Mouse (Mus musculus): ENCODE data around the gene Gja8. TPM values are rescaled to one million over a fixed set of nuclear protein-coding genes. Genes with fewer than 3 reads are reported as not detected.
A peak's percentile ranks its signal among the peaks of the same experiment; 100 is the strongest.

Gene Gja8
- polyA plus RNA-seq, 1 experiment from 2014 or later, result not detected

DNA sequence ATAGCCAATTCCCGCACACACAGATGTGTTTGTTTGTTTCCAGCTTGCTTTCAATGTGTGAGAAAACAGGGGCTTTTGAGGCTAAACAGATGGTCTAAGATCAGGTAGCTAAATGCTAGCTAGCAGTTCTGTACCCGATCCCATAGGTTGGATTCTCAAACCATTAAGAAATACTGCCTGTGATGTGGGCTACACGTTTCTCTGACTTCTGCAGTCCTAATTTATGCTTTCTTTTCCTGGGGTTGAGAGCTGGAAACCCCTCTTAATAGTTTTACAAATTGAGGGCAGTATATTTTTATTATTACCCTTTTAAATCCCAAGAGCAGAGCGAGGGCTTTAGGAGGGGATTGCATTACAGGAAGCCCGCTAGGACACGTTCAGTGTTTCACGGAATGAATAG is 4.8 kb downstream of the Gja8 start:
- no peak for ATAC-seq
- no peak overlapping the region for H3K27ac ChIP-seq
- WGBS, result 80% methylated on average over 7 of the region's 7 CpGs
- H3K4me3 ChIP-seq (replicated peaks), result no peak overlapping the region
- H3K9me3 ChIP-seq, result no peaks in the 10 kb centered on the region
- no peaks in the 10 kb centered on the region for H3K36me3 ChIP-seq
- H3K27me3 ChIP-seq, result no peaks in the 10 kb centered on the region
- H3K4me2 ChIP-seq (replicated peaks), result no peak overlapping the region
- H3K9ac ChIP-seq (replicated peaks), result no peak overlapping the region
- H3K4me1 ChIP-seq (replicated peaks), result no peaks in the 10 kb centered on the region

- Histone ChIP-seq H3K9ac (replicated peaks) (0 out of 2 replicates have a peak overlapping the region, but pooled peaks have one; percentile 91), H3K27me3 (peaks cover 18% of the 10 kb centered on the region), H3K9me3 (no peaks in the 10 kb centered on the region), H3K4me2 (replicated peaks) (peak overlapping the region; percentile 87), H3K36me3 (no peaks in the 10 kb centered on the region), H3K4me3 (replicated peaks) (peak overlapping the region; percentile 81), H3K27ac (no peak overlapping the region), H3K4me1 (replicated peaks) (peaks cover 14% of the 10 kb centered on the region)
- WGBS, result 48% methylated on average over 9 of the region's 9 CpGs
- peak; percentile 24; the same call in 1 of the 2 replicates for ATAC-seq
These were observed 20.2 kb downstream of the Gja8 start for GRCm38 (mm10) chr3:96905592-96905991.

GRCm38 (mm10) chr3:96904851-96905541 is 20.8 kb downstream of the Gja8 start, which contains the start of gene Gpr89:
Gene Gpr89 (minus strand): TSS chr3:96905346.
- under 1% methylated on average over 40 of the region's 40 CpGs for WGBS
- peak; percentile 97 for ATAC-seq

DNA sequence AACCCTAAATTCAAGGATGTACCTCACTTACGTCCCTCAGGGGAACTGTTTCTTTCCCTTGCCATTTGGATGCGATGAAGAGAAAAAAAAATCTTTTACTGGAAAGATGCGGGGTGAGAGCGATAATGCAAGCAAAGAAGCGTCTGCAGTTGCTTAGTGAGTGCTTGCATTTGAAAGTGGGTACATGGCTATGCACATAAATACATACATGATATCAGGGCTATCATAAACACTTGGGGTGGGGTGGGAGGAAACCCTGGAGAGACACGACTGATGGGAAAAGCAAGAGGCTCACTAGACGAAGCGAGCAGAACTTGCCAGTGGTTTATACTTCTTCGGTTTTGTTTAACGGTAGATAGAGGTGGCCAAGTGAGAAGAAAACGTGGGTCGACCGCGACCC is 21.4 kb downstream of the Gja8 start, which contains the start of gene Gja5:
Gene Gja5 (plus strand): TSS at position 301 of the 400 bp plus-strand sequence.
- Histone ChIP-seq H3K9ac (replicated peaks) (peak within 1 kb of the TSS; percentile 91), H3K27ac (peak within 1 kb of the TSS; percentile 48; the same call in 1 of the 2 replicates), H3K36me3 (no peaks in the 10 kb centered on the region), H3K4me3 (replicated peaks) (peak within 1 kb of the TSS; percentile 81), H3K27me3 (peaks cover 18% of the 10 kb centered on the region), H3K4me2 (replicated peaks) (peak within 1 kb of the TSS; percentile 87), H3K4me1 (replicated peaks) (peaks cover 14% of the 10 kb centered on the region), H3K9me3 (no peaks in the 10 kb centered on the region)
- no peak for ATAC-seq
- 13% methylated on average over 14 of the region's 14 CpGs for WGBS

More at GRCm38 (mm10) chr3:96904851-96905541, 20.8 kb downstream of the Gja8 start, which contains the start of gene Gpr89:
- Histone ChIP-seq H3K36me3 (no peaks in the 10 kb centered on the region), H3K27me3 (peaks cover 18% of the 10 kb centered on the region), H3K4me3 (replicated peaks) (peak within 1 kb of the TSS; percentile 81), H3K9ac (replicated peaks) (peak within 1 kb of the TSS; percentile 91), H3K9me3 (no peaks in the 10 kb centered on the region), H3K4me1 (replicated peaks) (peaks cover 14% of the 10 kb centered on the region), H3K27ac (peak within 1 kb of the TSS; percentile 48; the same call in 1 of the 2 replicates), H3K4me2 (replicated peaks) (peak within 1 kb of the TSS; percentile 87)

GRCm38 (mm10) chr3:96902336-96902999 is 23.4 kb downstream of the Gja8 start:
- WGBS, result 95% methylated on average over 4 of the region's 4 CpGs
- peaks cover 13% of the 10 kb centered on the region for H3K27me3 ChIP-seq
- no peak overlapping the region for H3K9ac ChIP-seq (replicated peaks)
- H3K9me3 ChIP-seq, result no peaks in the 10 kb centered on the region
- H3K4me2 ChIP-seq (replicated peaks), result no peak overlapping the region
- peaks cover 7% of the 10 kb centered on the region for H3K36me3 ChIP-seq
- H3K4me3 ChIP-seq (replicated peaks), result no peak overlapping the region
- ATAC-seq, result no peak
- peaks cover 14% of the 10 kb centered on the region for H3K4me1 ChIP-seq (replicated peaks)
- no peak overlapping the region for H3K27ac ChIP-seq

DNA sequence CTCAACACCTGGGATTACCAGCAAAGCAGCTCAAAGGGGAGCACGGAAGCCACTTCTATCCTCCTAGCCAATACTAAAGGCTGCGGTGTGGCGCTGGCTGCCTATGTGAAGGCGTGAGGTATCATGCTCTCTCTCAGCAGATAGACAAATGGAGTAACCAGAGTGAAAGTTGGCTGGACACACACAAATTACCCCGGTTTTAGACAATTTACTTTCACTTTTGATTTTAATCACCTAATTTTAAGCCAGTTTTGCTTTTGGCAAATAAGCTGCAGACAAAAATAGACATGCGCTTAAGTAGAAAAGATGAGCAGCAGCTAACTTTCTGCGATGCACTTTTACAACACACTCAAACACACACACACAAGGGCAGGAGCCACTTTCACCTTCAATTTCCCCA is 42.1 kb downstream of the Gja8 start:
- ATAC-seq, result no peak
- no peaks in the 10 kb centered on the region for H3K27me3 ChIP-seq
- H3K9ac ChIP-seq (replicated peaks), result no peak overlapping the region
- H3K36me3 ChIP-seq, result peaks cover 80% of the 10 kb centered on the region
- no peak overlapping the region for H3K27ac ChIP-seq
- no peak overlapping the region for H3K4me3 ChIP-seq (replicated peaks)
- H3K9me3 ChIP-seq, result no peaks in the 10 kb centered on the region
- 96% methylated on average over 7 of the region's 7 CpGs for WGBS
- no peak overlapping the region for H3K4me2 ChIP-seq (replicated peaks)
- H3K4me1 ChIP-seq (replicated peaks), result no peaks in the 10 kb centered on the region

GRCm38 (mm10) chr3:96882061-96882849 is 43.6 kb downstream of the Gja8 start:
- Histone ChIP-seq H3K9ac (replicated peaks) (no peak overlapping the region), H3K4me2 (replicated peaks) (no peak overlapping the region), H3K9me3 (no peaks in the 10 kb centered on the region), H3K4me1 (replicated peaks) (no peaks in the 10 kb centered on the region), H3K36me3 (peaks cover 78% of the 10 kb centered on the region), H3K4me3 (replicated peaks) (no peak overlapping the region), H3K27me3 (no peaks in the 10 kb centered on the region), H3K27ac (no peak overlapping the region)
- ATAC-seq, result no peak
- 96% methylated on average over 14 of the region's 14 CpGs for WGBS

DNA sequence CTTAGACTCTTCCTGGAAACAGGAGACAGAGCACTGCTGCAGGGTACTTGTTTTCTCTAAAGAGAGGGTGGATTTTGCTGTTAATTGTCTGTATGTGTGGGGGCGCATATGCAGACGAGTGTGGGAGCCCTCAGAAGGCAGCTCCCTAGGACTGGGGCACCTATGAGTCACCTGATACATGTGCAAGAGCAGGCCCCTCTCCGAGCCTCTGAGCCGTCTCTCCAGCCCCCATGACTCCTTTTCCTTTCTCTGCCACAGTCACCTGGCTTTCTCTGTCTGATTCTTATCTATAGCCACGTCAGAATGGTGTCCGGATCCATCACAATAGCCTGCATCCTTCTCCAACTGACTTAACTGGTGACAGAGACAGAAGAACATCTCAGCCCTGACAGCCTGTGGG is 44.3 kb downstream of the Gja8 start:
- Histone ChIP-seq H3K27ac (no peak overlapping the region), H3K4me2 (replicated peaks) (no peak overlapping the region), H3K9me3 (no peaks in the 10 kb centered on the region), H3K4me3 (replicated peaks) (no peak overlapping the region), H3K4me1 (replicated peaks) (no peaks in the 10 kb centered on the region), H3K9ac (replicated peaks) (no peak overlapping the region), H3K27me3 (no peaks in the 10 kb centered on the region), H3K36me3 (peaks cover 73% of the 10 kb centered on the region)
- no peak for ATAC-seq
- 81% methylated on average over 6 of the region's 6 CpGs for WGBS

DNA sequence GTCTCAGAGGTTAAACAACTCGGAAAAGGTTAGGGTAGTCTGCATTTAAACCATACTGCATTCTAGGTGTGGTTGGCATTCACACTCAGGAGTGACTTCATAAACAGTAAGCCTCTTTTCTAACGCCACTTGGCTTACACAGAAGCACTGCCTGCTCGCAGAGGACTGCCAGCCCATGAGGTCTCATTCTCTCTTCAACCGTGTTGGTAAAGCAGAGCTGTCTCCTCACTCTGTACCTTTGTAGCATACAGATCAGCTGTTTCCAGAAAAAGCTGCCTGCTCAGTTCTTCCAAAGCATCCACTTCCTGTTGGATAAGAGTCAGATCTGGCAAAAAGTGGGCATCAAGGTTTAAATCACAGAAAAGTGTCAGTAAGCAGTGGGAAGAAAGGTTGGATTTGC is 45.4 kb downstream of the Gja8 start:
- no peak for ATAC-seq
- Histone ChIP-seq H3K27ac (no peak overlapping the region), H3K4me3 (replicated peaks) (no peak overlapping the region), H3K27me3 (no peaks in the 10 kb centered on the region), H3K4me2 (replicated peaks) (no peak overlapping the region), H3K36me3 (peaks cover 69% of the 10 kb centered on the region), H3K9ac (replicated peaks) (no peak overlapping the region), H3K4me1 (replicated peaks) (no peaks in the 10 kb centered on the region), H3K9me3 (no peaks in the 10 kb centered on the region)
- 88% methylated on average over 4 of the region's 4 CpGs for WGBS

DNA sequence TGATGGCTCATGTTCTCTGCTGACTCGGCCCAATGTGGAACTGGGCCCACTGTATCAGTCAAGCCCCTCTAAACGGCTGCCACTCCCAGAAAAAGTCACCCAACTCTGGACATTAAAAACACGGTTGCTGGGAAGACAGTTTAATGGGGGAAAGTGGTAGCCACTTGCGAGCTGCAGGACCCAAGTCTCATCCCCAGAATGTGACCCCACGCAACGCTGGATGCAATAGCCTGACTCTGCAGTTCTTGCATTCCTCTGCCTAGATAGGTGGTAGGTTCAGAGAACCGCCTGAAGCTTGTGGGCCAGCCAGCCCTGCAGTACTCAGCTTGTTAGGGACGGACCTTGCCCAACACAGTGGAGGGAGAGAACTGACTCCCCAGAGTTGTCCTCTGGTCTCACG is 46.3 kb downstream of the Gja8 start:
- H3K4me1 ChIP-seq (replicated peaks), result no peaks in the 10 kb centered on the region
- no peak overlapping the region for H3K9ac ChIP-seq (replicated peaks)
- no peak overlapping the region for H3K4me3 ChIP-seq (replicated peaks)
- ATAC-seq, result no peak
- H3K36me3 ChIP-seq, result peaks cover 73% of the 10 kb centered on the region
- no peak overlapping the region for H3K4me2 ChIP-seq (replicated peaks)
- no peaks in the 10 kb centered on the region for H3K27me3 ChIP-seq
- no peak overlapping the region for H3K27ac ChIP-seq
- WGBS, result 91% methylated on average over 9 of the region's 9 CpGs
- no peaks in the 10 kb centered on the region for H3K9me3 ChIP-seq

GRCm38 (mm10) chr3:96874808-96875571 is 50.8 kb downstream of the Gja8 start:
- no peak overlapping the region for H3K4me3 ChIP-seq (replicated peaks)
- WGBS, result 87% methylated on average over 7 of the region's 7 CpGs
- ATAC-seq, result no peak
- no peaks in the 10 kb centered on the region for H3K27me3 ChIP-seq
- H3K9me3 ChIP-seq, result no peaks in the 10 kb centered on the region
- H3K9ac ChIP-seq (replicated peaks), result no peak overlapping the region
- no peak overlapping the region for H3K4me2 ChIP-seq (replicated peaks)
- no peaks in the 10 kb centered on the region for H3K4me1 ChIP-seq (replicated peaks)
- H3K36me3 ChIP-seq, result peaks cover 78% of the 10 kb centered on the region
- H3K27ac ChIP-seq, result no peak overlapping the region

Data from midbrain, embryonic 13.5 days (tissue).